Mouse (Mus musculus) adipose tissue, adult 10 weeks (tissue): ENCODE measurements around the gene Vps26a. TPM values are rescaled to one million over a fixed set of nuclear protein-coding genes. Genes with fewer than 3 reads are reported as not detected.

ENCODE experiments used
- polyA plus RNA-seq: library from polyadenylated mRNA; stranded (reverse); fragments of 350-450 nt; fragmentation: Illumina TruSeq; extraction: RNeasy Lipid Tissue Mini Kit (QIAGEN cat#74804); gene quantifications from one replicate; pipeline ENCODE4 v1.2.3, GENCODE M21; 2014; ENCODE audit warnings: low read depth, low replicate concordance

Gene Vps26a
- 53.9 TPM for polyA plus RNA-seq

GRCm38 (mm10) chr10:62486618-62487415 lies at the start of gene Vps26a:
Gene Vps26a (minus strand): TSS chr10:62486805.

DNA sequence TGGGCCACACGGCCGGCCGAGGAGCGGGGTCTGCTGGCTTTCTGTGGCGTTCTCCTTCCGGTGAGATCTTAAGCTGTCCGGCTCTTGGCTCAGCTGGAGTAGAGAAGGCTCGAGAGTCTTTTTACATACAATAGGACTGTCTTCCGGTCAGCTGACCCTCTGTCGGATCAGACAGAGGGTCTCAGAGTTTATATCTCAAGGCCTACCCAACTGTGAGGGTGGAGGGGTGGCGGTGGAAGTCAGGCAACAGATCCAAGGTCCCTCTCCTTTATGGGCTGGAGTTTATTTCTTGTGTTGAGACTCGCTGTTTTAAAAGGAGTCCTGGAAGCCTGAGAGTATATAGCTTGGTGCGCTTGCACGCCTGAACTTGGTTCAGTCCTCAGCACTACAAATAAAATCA lies 40.7 kb upstream of the Vps26a start, which contains the start of gene Srgn:
TSS of gene Srgn (minus strand) at position 101 of the 400 bp plus-strand sequence.

GRCm38 (mm10) chr10:62449364-62450279 lies 37.0 kb downstream of the Vps26a start, which contains the start of the genes 4930507D05Rik and Supv3l1:
Gene 4930507D05Rik (plus strand): TSS chr10:62449489.
Gene Supv3l1 (minus strand): TSS chr10:62449738.

GRCm38 (mm10) chr10:62422255-62422654 lies 64.3 kb downstream of the Vps26a start, which contains the start of gene Hkdc1:
Gene Hkdc1 (minus strand): TSS chr10:62422491.

Other genes with a start within 250 kb of the Vps26a start
- not detected for gene Tacr2, start 234.4 kb downstream of the Vps26a start, polyA plus RNA-seq
- 53.4 TPM for gene Hk1, start 106.9 kb downstream of the Vps26a start, polyA plus RNA-seq
- 0.30 TPM for gene Hkdc1, start 64.3 kb downstream of the Vps26a start, polyA plus RNA-seq
- 0.16 TPM for gene 4930507D05Rik, start 37.3 kb downstream of the Vps26a start, polyA plus RNA-seq
- 18.3 TPM for gene Supv3l1, start 37.1 kb downstream of the Vps26a start, polyA plus RNA-seq
- gene Srgn, start 40.6 kb upstream of the Vps26a start, polyA plus RNA-seq: 150 TPM
- gene Kif1bp, start 91.7 kb upstream of the Vps26a start, polyA plus RNA-seq: 42.3 TPM
- gene Ddx21, start 115.5 kb upstream of the Vps26a start, polyA plus RNA-seq: 30.8 TPM
- gene Ddx50, start 164.4 kb upstream of the Vps26a start, polyA plus RNA-seq: 81.3 TPM
- 1.8 TPM for gene Stox1, start 239.3 kb upstream of the Vps26a start, polyA plus RNA-seq